Mouse (Mus musculus) erythroid progenitor cell, adult 5-6 weeks (primary cell): ENCODE data around the gene Rbm47. TPM values are rescaled to one million over a fixed set of nuclear protein-coding genes. Genes with fewer than 3 reads are reported as not detected.
"Not testable (repeated sequence)": the region's sequence is repeated elsewhere in the genome, so short reads cannot be mapped to it uniquely, and the experiment has no call there.

ENCODE experiments used
- ATAC-seq: replicated peaks from 2 replicates; pipeline ENCODE4 v1.8.0; 2016; ENCODE audit warnings: moderate number of reproducible peaks, mild to moderate bottlenecking, moderate TSS enrichment, inconsistent platforms; ENCODE audit not compliant: poor library complexity, low FRiP score, severe bottlenecking
- total RNA-seq, 2 experiments: library from RNA; stranded (forward) in 1 of 2; stranded (reverse) in 1 of 2; fragments of 150-400 nt in 1 of 2; fragments of 186-747, 209-891 nt in 1 of 2; gene quantifications; 2 replicates each; pipeline versions ENCODE4 v1.2.3 to v1.2.4; 2015 to 2017; ENCODE audit warnings: low replicate concordance in 2 of 2

The Rbm47 gene
- total RNA-seq (2015; ENCODE audit: low replicate concordance): 0.36 and 0.42 TPM in 2 replicates
- total RNA-seq (2017; ENCODE audit: low replicate concordance): 0.39 and 4.7 TPM in 2 replicates

- no peak for ATAC-seq
Observed at GRCm38 (mm10) chr5:66173018-66173417, at the start of gene Rbm47. Rbm47 (minus strand) TSS chr5:66173118.

- ATAC-seq: no peak
Observed at GRCm38 (mm10) chr5:66220620-66221019, 47.7 kb upstream of the Rbm47 start.

GRCm38 (mm10) chr5:66219692-66220091, 46.8 kb upstream of the Rbm47 start:
- ATAC-seq: no peak

- no peak for ATAC-seq
Observed at GRCm38 (mm10) chr5:66215569-66216277, 42.8 kb upstream of the Rbm47 start.

GRCm38 (mm10) chr5:66214395-66214935, 41.5 kb upstream of the Rbm47 start:
- ATAC-seq: no peak

GRCm38 (mm10) chr5:66209532-66210176, 36.7 kb upstream of the Rbm47 start:
- ATAC-seq: no peak

GRCm38 (mm10) chr5:66204966-66205365, 32.0 kb upstream of the Rbm47 start:
- ATAC-seq: no peak

- no peak for ATAC-seq
Observed at GRCm38 (mm10) chr5:66203424-66203823, 30.5 kb upstream of the Rbm47 start.

GRCm38 (mm10) chr5:66200044-66200443, 27.1 kb upstream of the Rbm47 start:
- ATAC-seq: no peak

GRCm38 (mm10) chr5:66195323-66195722, 22.4 kb upstream of the Rbm47 start:
- no peak for ATAC-seq

- no peak for ATAC-seq
Observed at GRCm38 (mm10) chr5:66193218-66193846, 20.4 kb upstream of the Rbm47 start.

- ATAC-seq: no peak
Observed at GRCm38 (mm10) chr5:66191185-66191503, 18.2 kb upstream of the Rbm47 start.

- no peak for ATAC-seq
Observed at GRCm38 (mm10) chr5:66190481-66191184, 17.7 kb upstream of the Rbm47 start.

- not testable (repeated sequence) for ATAC-seq
Observed at GRCm38 (mm10) chr5:66188591-66188990, 15.7 kb upstream of the Rbm47 start.

- ATAC-seq: no peak
Observed at GRCm38 (mm10) chr5:66182156-66182555, 9.2 kb upstream of the Rbm47 start.

- no peak for ATAC-seq
Observed at GRCm38 (mm10) chr5:66174160-66174837, 1.4 kb upstream of the Rbm47 start.

GRCm38 (mm10) chr5:66170591-66170990, 2.3 kb downstream of the Rbm47 start:
- no peak for ATAC-seq

GRCm38 (mm10) chr5:66169099-66169485, 3.8 kb downstream of the Rbm47 start:
- no peak for ATAC-seq

- no peak for ATAC-seq
Observed at GRCm38 (mm10) chr5:66168462-66169098, 4.3 kb downstream of the Rbm47 start.
